Mouse (Mus musculus) liver, embryonic 12.5 days (tissue): ENCODE data around the gene Gpn3. TPM values are rescaled to one million over a fixed set of nuclear protein-coding genes. Genes with fewer than 3 reads are reported as not detected.

Source experiments
- ATAC-seq: fragments of 200-750 bp; cut with Nextera tagmentation; 2 replicates; pipeline ENCODE4 v1.8.0; 2017; ENCODE audit warnings: moderate number of reproducible peaks, mild to moderate bottlenecking, moderate library complexity
- H3K27ac ChIP-seq: fragments of 300-500 bp; sonication (generic); 2 replicates; pipeline ENCODE4 v1.5.1; 2016; ENCODE audit warnings: mild to moderate bottlenecking
- H3K27me3 ChIP-seq: fragments of 300-500 bp; sonication (generic); replicated peaks from 2 replicates; pipeline ENCODE4 v1.6.1; 2016; ENCODE audit warnings: mild to moderate bottlenecking, moderate library complexity
- H3K36me3 ChIP-seq: fragments of 300-500 bp; sonication (generic); 2 replicates; pipeline ENCODE4 v1.6.1; 2016; ENCODE audit warnings: mild to moderate bottlenecking, moderate library complexity
- H3K4me1 ChIP-seq: fragments of 300-500 bp; sonication (generic); 2 replicates; pipeline ENCODE4 v1.6.1; 2016
- H3K4me2 ChIP-seq: fragments of 300-500 bp; sonication (generic); 2 replicates; pipeline ENCODE4 v1.6.1; 2016; ENCODE audit warnings: mild to moderate bottlenecking, moderate library complexity
- H3K4me3 ChIP-seq: fragments of 300-500 bp; sonication (generic); 2 replicates; pipeline ENCODE4 v1.5.1; 2016; ENCODE audit warnings: mild to moderate bottlenecking, moderate library complexity
- H3K9ac ChIP-seq: fragments of 300-500 bp; sonication (generic); 2 replicates; pipeline ENCODE4 v1.6.1; 2016; ENCODE audit warnings: mild to moderate bottlenecking, moderate library complexity
- H3K9me3 ChIP-seq: fragments of 300-500 bp; sonication (generic); replicated peaks from 2 replicates; pipeline ENCODE4 v1.6.1; 2016; ENCODE audit warnings: mild to moderate bottlenecking, moderate library complexity
- WGBS: fragments of 180-500 bp; shearing (Covaris S2); methylation state at CpG from one replicate; pipeline ENCODE4 v1.1.7; 2016; ENCODE audit not compliant: insufficient replicate concordance; 5-methylcytosine and 5-hydroxymethylcytosine counted together
- polyA plus RNA-seq: library from polyadenylated mRNA; unstranded; fragments of >200 nt; fragmentation: Nextera tagmentation; extraction: Ambion mirVana; gene quantifications from 2 replicates; pipeline ENCODE4 v1.2.1, GENCODE M21; 2016

Gene Gpn3
- polyA plus RNA-seq, 1 experiment from 2014 or later: 85.1 TPM

DNA sequence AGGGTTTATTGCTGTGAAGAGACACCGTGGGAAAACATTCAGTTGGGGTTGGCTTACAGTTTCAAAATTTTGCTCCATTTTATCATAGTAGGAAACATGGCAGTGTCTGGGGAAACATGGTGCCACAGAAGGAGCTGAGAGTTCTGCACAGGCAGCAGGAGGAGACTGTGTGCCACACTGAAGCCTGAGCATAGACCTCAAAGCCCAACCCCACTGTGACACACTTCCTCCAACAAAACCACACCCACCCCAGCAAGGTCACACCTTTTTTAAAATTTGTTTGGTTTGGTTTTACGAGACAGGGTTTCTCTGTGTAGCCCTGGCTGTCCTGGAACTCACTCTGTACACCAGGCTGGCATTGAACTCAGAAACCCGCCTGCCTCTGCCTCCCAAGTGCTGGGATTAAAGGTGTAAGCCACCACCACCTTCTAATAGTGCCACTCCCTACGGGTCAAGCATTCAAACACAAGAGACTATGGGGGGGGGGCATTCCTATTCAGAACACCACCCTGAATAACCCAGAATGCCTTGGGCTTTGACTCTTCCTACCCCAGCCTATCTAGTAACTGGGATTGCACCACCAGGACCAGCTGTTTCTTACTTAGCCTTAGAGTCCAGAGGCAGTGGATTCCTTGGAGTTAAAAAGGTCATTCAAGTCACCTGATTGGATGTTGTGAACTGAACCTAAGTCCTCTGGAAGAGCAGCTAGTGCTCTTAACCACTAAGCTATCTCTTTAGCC lies 58.5 kb downstream of the Gpn3 start:
- H3K27me3 ChIP-seq: no peaks in the 10 kb centered on the region
- WGBS: 82% methylated on average over 4 of the region's 4 CpGs
- H3K27ac ChIP-seq: no peak overlapping the region
- H3K36me3 ChIP-seq: peaks cover 86% of the 10 kb centered on the region
- H3K4me2 ChIP-seq: no peak overlapping the region
- no peak overlapping the region for H3K4me3 ChIP-seq
- no peaks in the 10 kb centered on the region for H3K4me1 ChIP-seq
- H3K9me3 ChIP-seq: no peaks in the 10 kb centered on the region
- H3K9ac ChIP-seq: no peak overlapping the region
- no peak for ATAC-seq

DNA sequence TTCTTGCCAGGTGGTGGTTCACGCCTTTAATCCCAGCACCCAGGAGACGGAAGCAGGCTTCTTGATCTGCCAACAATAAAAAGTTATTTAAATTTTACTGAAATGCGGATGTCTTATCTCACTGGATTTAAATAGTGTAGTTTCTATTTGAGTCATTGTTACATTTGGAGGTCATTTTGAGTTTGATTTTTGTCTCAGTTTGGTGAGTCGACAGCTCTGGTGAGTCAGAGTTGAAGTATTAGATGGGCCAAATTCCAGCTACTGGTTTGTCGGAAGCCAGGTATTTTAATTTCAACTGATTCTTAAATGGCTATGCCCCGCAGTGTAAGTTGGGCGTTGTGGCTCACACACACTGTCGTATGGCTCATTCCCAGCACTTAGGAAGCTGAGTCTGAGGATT lies 59.5 kb downstream of the Gpn3 start:
- no peak overlapping the region for H3K27ac ChIP-seq
- no peak overlapping the region for H3K9ac ChIP-seq
- H3K4me1 ChIP-seq: no peaks in the 10 kb centered on the region
- peaks cover 95% of the 10 kb centered on the region for H3K36me3 ChIP-seq
- 91% methylated on average over 8 of the region's 8 CpGs for WGBS
- no peaks in the 10 kb centered on the region for H3K9me3 ChIP-seq
- no peak for ATAC-seq
- no peak overlapping the region for H3K4me2 ChIP-seq
- no peaks in the 10 kb centered on the region for H3K27me3 ChIP-seq
- no peak overlapping the region for H3K4me3 ChIP-seq

Other genes starting within 250 kb of the Gpn3 start
- gene Ccdc63, start 231.1 kb upstream of the Gpn3 start, polyA plus RNA-seq: not detected in 2 replicates
- gene Ppp1cc, start 213.6 kb upstream of the Gpn3 start, polyA plus RNA-seq: 228 and 229 TPM in 2 replicates
- 1.8 and 2.1 TPM in 2 replicates for gene Hvcn1, start 165.1 kb upstream of the Gpn3 start, polyA plus RNA-seq
- 1.2 and 1.7 TPM in 2 replicates for gene Tctn1, start 107.4 kb upstream of the Gpn3 start, polyA plus RNA-seq
- 6.1 and 6.8 TPM in 2 replicates for gene Pptc7, start 87.5 kb upstream of the Gpn3 start, polyA plus RNA-seq
- 4.7 and 6.1 TPM in 2 replicates for gene Rad9b, start 17.6 kb upstream of the Gpn3 start, polyA plus RNA-seq
- gene Vps29, start 17.5 kb upstream of the Gpn3 start, polyA plus RNA-seq: 133 and 137 TPM in 2 replicates
- gene Fam216a, start 488 bp downstream of the Gpn3 start, polyA plus RNA-seq: 29.6 and 31.6 TPM in 2 replicates
- gene Arpc3, start 20.0 kb downstream of the Gpn3 start, polyA plus RNA-seq: 101 and 103 TPM in 2 replicates
- gene Anapc7, start 49.8 kb downstream of the Gpn3 start, polyA plus RNA-seq: 23.3 and 23.9 TPM in 2 replicates
- gene Atp2a2, start 130.3 kb downstream of the Gpn3 start, polyA plus RNA-seq: 44.2 and 45.7 TPM in 2 replicates
- gene Ift81, start 242.6 kb downstream of the Gpn3 start, polyA plus RNA-seq: 4.6 and 7.0 TPM in 2 replicates